Mouse (Mus musculus) ES-E14 (cell line): ENCODE measurements around the gene Dlg2.

Experiments used
- CHD2 ChIP-seq: IDR thresholded peaks from 2 replicates; pipeline ENCODE4 v1.6.1; 2014; ENCODE audit warnings: mild to moderate bottlenecking, low read depth, low read length, inconsistent platforms
- MAFK ChIP-seq: IDR thresholded peaks from 2 replicates; pipeline ENCODE4 v1.6.1; 2014; ENCODE audit warnings: mild to moderate bottlenecking, low read depth, low read length, inconsistent platforms; ENCODE audit not compliant: insufficient read depth
- ZC3H11A ChIP-seq: IDR thresholded peaks from 2 replicates; pipeline ENCODE4 v1.6.1; 2012; ENCODE audit warnings: low read depth, mild to moderate bottlenecking, inconsistent platforms, low read length, borderline replicate concordance
- ZNF384 ChIP-seq: IDR thresholded peaks from 2 replicates; pipeline ENCODE4 v1.6.1; 2012; ENCODE audit warnings: low read depth, low read length, inconsistent platforms

DNA sequence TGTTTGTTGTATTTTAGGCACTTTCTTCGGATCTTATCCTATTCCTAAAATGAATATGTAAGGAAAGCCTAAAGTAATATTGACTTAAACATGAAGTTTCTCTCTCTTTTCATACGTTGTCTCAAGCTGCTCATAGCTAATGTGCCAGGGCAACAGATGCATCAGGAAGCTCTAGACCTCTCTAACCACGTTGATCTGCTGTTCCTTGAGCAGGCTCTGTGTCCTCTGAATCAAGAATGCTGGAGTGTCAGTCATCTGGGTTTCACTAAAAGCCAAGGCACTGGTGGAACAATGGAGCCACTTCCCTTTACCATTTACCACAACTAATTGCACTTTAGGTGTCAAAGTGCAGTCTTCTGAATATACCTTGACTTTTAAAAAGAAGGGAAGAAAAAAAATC, 1880.1 kb downstream of the Dlg2 start:
- TF ChIP-seq CHD2 (no peak), MAFK (no peak), ZNF384 (no peak), ZC3H11A (no peak)
